Mouse (Mus musculus) CD8-positive naive resting alpha-beta T cell, adult 57 days (primary cell): ENCODE results near the gene Olfr1241. TPM values are rescaled to one million over a fixed set of nuclear protein-coding genes. Genes with fewer than 3 reads are reported as not detected.

Experiments used
- total RNA-seq: library from RNA; stranded (reverse); gene quantifications from one replicate; pipeline ENCODE4 v1.2.4, GENCODE M21; 2023

The Olfr1241 gene
- total RNA-seq, result not detected

DNA sequence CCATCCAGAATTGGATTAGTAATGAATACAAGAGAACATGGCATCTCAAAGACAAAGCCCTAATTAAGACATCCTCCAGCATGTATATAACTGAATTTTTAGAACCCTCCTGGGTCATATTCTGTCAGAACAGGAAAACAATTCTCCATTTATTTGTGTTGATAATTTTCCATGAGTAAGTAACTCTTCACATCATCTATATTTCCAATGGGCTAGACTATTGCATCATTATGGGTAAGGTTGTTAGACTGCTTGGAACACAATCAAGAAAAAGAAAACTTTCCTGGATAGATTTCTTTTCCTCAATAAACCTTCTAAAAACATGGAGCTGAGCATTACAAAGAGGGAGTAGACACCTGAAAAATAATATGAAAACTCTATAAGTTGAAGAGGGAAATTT, at the start of gene Olfr1241:
Gene Olfr1241 (minus strand): TSS at position 101 of the 400 bp plus-strand sequence.

DNA sequence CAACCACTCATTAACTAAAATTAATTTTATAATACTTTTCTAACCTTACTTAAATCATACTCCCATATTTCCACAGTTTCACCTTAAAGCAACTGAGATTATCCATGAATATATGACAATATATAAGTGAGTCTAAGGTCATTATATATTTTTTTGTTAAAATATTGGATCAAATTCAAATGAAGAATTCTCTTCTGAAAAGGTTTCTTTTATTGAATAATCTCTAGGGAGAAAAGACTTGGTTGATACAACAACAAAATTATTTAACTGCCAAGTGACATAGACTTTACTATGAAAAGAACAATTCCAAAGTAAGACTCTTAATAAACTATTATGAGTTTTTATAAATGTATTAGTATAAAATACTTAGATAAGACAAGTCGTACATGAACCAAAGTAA, 44.5 kb upstream of the Olfr1241 start, which contains the start of gene Olfr1243:
Gene Olfr1243 (minus strand): TSS at position 101 of the 400 bp plus-strand sequence.

DNA sequence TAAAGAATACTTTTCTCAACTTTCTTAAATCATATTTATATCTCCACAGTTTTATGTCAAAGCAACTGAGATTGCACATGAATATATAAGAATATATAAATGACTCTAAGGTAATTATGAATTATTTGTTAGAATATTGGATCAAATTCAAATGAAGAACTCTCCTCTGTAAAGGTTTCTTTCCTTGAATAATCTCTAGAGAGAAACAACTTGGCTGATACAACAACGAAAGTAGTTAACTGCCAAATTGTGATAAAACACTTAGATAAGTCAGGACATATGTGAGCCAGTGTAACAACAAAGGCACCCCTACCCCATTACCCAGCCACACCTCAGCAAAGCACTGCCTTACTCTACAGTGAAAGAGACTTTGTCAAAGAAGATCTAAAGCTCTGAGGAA, 11.3 kb upstream of the Olfr1241 start, which contains the start of gene Olfr1242:
Gene Olfr1242 (minus strand): TSS at position 101 of the 400 bp plus-strand sequence.

DNA sequence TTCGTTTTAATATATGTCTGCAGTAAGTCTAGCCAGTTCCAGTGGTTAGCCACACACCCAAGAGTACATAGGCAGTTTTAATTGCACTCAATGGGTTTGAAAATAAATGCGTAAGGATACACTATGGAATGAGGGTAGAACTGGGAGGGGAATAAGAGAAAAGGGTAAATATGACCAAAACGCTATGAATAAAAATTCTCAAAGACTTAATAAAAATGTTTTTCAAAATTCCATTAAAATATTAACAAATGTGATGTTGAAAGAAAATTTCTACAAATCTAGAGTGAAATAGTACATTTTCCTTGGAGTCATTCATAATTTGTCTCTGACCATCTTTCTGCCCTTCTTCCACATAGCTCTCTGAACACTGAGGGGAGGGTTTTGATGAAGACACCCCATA, 44.0 kb downstream of the Olfr1241 start, which contains the start of gene Olfr1240:
Gene Olfr1240 (minus strand): TSS at position 101 of the 400 bp plus-strand sequence.

Other genes starting within 250 kb of the Olfr1241 start
- not detected for gene Olfr1228, start 233.1 kb downstream of the Olfr1241 start, total RNA-seq
- not detected for gene Olfr1229, start 199.1 kb downstream of the Olfr1241 start, total RNA-seq
- not detected for gene Olfr1230, start 189.9 kb downstream of the Olfr1241 start, total RNA-seq
- gene Olfr1231, start 180.1 kb downstream of the Olfr1241 start, total RNA-seq, result not detected
- gene Olfr1232, start 157.5 kb downstream of the Olfr1241 start, total RNA-seq, result not detected
- not detected for gene Olfr1233, start 144.7 kb downstream of the Olfr1241 start, total RNA-seq
- gene Olfr1234, start 122.3 kb downstream of the Olfr1241 start, total RNA-seq, result not detected
- gene Olfr1238, start 77.5 kb downstream of the Olfr1241 start, total RNA-seq, result not detected
- not detected for gene Olfr1239, start 66.7 kb downstream of the Olfr1241 start, total RNA-seq
- not detected for gene Olfr1240, start 44.1 kb downstream of the Olfr1241 start, total RNA-seq
- not detected for gene Olfr1242, start 11.2 kb upstream of the Olfr1241 start, total RNA-seq
- not detected for gene Olfr1243, start 44.4 kb upstream of the Olfr1241 start, total RNA-seq
- gene Olfr1245, start 91.3 kb upstream of the Olfr1241 start, total RNA-seq, result not detected
- gene Olfr1246, start 106.0 kb upstream of the Olfr1241 start, total RNA-seq, result not detected
- gene Olfr1247, start 127.0 kb upstream of the Olfr1241 start, total RNA-seq, result 0.15 TPM
- gene Olfr1248, start 131.1 kb upstream of the Olfr1241 start, total RNA-seq, result not detected
- gene Olfr1249, start 147.9 kb upstream of the Olfr1241 start, total RNA-seq, result not detected
- not detected for gene Olfr1250, start 174.3 kb upstream of the Olfr1241 start, total RNA-seq
- not detected for gene Olfr1251, start 184.8 kb upstream of the Olfr1241 start, total RNA-seq
- not detected for gene Olfr1252, start 237.9 kb upstream of the Olfr1241 start, total RNA-seq